Mouse (Mus musculus): ENCODE data around the gene Mgrn1.

Mgrn1 gene
- long read RNA-seq, experiment 1, partial matches to known transcripts, result 10 of 24 reads
- long read RNA-seq, experiment 1, other reads (novel, unspliced or antisense), result 9 of 24 reads
- long read RNA-seq, experiment 2, transcript Mgrn1-201 (16 exons, 3,095 nt), result major isoform, 7 of 31 reads
- long read RNA-seq, experiment 2, partial matches to known transcripts, result 4 of 31 reads
- long read RNA-seq, experiment 2, other reads (novel, unspliced or antisense), result 16 of 31 reads

DNA sequence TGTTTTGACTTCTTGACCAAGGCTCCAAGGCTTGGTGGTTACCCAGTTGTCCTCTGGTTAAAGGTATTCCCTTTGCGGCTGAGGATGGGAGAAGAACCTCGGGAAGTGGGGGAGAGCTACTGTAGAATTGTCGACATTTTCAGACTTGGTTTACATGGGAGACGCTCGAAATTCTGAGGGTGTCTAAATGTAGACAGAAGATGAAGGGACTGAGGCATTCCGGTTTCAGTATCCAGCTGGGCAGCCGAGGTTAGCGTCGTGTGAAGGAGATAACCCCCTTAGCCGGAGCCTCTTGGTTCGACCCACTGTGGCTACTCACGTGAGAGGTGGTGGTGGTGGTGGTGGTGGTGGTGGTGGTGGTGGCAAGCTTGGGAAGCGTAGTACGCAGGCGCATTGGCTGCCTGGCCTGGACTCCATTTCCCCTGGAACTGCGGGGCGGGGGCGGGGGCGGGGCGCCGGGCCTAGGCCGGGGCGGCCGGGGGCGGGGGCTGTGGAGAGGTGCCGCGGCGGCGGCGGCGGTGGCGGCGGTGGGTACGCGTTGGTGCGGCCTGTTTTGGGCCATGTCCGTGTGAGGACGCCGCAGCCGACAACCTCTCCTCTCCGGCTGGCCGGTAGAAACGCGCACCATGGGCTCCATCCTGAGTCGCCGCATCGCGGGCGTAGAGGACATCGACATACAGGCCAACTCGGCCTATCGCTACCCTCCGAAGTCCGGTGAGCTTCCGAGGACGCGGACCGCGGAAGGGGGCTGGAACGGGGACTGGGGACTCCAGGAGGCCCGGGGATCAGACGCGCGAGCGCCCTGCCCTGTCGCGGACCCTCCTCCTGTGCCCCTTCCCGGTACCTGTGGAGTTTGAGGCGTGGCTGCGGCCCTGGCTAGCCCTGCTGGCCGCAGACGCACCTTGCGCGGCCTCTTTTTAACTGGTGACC, at the start of gene Mgrn1:
Gene Mgrn1 (plus strand): TSS at position 490 of the 930 bp plus-strand sequence.
- intact Hi-C loops (cut with DNase I), result no loop called here

DNA sequence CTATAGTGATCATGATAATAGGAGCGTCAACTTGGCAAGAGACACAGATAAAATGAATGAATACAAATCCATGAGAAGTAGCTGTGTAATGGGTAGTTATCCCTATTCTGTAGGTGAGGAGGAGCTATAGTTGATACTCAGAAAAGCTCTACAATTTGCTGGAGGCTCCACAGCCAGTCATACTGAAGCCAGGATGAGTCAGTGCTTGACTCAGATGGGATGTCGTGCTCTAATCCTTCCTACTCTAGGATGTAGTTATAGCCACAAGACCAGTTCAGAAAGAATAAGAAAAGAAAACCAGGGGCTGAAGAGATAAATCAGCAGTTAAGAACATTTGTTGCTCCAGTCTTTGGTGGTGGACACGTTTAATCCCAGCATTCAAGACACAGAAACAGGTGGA, 48.4 kb upstream of the Mgrn1 start:
- intact Hi-C loops (cut with DNase I), result no loop called here

DNA sequence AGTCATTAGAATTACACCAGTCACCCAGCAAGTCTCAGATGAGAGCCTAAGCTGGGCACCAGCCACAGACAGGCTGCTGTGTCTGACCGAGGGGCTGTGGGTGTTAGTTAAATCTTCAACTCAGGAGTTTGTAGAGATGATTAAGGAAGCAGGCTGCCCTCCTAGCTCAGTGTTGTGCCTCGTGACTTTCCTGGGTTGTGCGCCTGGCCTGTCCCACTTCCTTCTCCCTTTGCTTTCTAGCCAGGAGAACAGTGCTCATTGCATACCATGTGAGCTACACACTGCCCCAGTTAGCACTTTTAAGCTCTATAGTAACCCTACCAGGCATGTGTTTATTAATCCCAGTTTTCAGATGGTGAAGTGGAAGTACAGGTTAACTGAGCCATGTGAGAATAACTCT, 46.5 kb upstream of the Mgrn1 start:
- intact Hi-C loops (cut with DNase I), result no loop called here

DNA sequence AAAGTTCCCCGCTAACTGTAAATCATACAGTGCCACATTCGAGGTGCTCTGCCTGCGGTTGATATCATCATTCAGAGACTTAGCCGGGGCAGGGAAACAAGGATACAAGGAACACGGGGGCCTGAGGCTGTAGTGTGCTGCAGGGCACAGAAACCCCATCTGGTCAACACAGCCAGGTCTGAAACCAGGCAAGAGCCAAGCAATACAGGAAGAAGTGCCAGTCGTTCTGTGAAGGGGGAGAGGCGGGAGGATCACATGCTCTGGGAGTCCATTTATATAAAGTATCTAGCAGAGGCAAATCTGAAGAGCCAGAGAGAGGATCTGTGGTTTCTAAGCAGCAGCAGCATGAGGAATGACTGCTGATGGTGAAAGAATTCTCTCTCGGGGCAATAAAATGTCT, 45.8 kb upstream of the Mgrn1 start:
- intact Hi-C loops (cut with DNase I), result no loop called here

DNA sequence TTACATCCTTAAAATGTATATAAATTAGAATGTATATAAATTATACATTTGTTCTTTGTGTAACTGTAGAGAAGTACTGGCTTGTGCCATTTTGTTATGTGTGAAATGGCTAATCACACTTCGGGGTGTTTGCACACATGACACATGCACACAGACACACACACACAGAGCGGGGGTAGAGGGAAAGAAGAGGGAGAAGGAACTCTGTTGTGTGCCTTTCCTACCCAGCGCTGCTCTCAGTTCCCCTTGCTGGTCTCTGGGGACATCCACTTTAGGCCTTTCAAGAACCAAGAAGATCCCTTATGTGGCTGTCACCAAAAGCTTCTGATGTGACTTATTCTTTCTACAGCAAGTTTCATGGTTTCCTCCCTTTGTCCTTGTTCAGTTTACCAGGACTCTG, 39.0 kb upstream of the Mgrn1 start:
- intact Hi-C loops (cut with DNase I), result no loop called here

DNA sequence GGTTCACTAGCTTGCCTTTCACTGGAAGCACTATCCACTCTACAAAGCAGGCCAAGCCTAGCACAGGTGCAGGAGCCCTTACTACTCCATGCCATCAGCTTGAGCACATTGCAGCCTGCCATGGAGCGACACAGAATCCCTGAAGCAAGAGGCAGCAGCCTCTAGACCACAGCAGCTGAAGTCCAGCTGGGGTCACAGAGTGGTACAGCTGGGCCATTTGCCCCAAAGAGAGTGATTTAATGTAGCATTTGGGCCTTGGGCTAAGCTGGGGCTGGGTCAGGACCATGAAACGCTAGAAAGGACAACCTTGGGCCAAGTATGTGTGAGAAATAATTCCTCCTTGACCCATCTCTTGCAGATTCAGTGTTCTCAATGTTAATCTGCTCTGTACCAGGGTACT, 38.0 kb upstream of the Mgrn1 start:
- intact Hi-C loops (cut with DNase I), result no loop called here

DNA sequence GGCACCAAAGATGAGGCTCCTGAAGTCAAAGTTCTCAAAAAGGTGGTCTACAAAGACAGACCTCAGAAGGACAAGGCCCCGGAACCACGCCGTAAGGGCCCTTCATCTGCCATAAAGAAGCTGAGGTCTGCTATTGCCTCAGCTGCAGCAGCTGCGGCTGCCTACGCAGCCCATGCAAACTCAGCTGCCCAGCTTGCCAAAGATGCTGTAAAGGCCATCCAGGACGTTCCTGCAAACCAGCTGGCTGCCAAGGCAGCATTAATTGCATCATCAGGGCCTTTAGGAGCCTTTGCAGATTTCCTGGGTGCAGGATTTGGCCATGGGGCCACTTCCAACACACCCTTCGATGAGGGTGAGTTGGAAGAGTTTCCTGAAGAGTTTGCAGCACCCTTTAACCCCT, 35.7 kb upstream of the Mgrn1 start:
- intact Hi-C loops (cut with DNase I), result no loop called here

DNA sequence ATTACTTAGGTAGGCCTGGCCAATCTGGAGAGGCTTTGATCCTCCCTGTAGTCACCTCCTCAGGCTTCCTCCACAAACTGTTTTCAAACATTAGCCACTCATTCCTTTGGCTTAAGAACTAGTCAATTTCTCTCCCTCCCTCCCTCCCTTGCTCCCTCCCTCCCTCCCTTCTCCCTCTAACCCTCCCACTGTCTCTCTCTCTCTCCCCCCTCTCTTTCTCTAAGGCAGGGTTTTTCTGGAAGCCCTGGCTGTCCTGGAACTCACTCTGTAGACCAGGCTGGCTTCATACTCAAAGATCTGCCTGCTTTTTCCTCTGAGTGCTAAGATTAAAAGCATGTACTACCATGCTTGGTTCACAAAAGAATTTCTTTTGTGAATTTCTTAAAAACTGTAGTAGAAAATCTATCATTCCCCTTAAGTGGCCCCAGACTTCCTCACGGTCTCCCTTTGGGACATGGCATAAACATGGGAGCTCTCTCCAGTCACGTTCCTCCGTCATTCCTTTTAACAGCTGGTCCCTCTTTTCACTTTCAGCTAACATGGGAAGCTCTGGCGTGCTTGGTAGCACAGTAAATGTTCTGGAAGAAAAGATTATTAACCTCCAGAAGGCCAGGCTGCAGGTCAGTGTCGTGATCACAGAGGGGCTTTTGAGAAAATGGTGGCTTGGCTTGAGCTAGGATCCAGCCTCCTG, 35.0 kb upstream of the Mgrn1 start:
- intact Hi-C loops (cut with DNase I), result no loop called here

DNA sequence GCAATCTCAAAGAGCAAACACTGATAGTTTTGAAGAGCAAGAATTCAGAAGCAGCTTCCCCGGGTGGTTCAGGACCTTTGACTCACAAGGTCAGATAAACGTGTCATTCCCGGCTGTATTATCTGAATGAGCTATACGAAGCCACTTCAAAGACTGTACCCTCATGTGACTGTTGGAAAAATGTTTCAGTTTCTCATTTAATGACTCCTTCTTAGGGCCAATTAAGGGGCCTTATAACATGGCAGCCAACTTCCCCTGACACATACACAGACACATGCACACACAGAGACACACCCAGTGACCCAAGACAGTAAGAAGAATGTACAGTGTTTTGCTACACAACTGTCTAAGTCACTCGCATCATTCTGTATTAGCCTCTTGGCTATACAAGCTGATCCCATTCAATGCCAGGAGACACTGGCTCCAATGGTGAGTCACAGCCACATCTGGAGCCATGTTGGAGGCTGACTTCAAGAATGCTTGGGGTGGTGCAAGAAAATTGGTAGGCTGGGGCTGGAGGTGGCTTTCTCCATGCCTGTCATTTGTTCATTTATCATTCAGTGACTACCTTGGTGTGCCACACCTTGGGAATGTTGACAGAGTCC, 30.9 kb upstream of the Mgrn1 start:
- intact Hi-C loops (cut with DNase I), result no loop called here

DNA sequence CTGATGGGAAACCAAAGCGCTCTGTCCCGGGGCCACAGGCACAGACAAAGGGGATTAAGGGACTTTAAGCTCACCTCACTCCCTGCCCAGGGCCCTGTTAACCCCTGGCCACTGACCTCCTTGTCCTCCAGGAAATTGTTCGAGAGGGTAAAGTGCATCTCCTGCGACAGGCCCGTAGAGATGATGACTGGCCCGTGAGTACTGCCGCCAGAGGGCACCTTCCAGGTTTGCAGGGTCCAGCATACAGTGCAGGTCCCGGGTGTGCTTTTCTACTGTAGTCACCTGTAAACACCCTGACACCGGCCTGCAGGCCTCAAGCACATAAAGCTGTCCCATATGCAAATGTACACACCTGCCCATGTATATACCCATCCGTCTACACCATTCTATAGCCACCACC, 24.7 kb upstream of the Mgrn1 start:
- intact Hi-C loops (cut with DNase I), result loop anchor here (10.0 kb wide), 1 partner anchor 97 kb away; no protein-coding TSS in a partner anchor

DNA sequence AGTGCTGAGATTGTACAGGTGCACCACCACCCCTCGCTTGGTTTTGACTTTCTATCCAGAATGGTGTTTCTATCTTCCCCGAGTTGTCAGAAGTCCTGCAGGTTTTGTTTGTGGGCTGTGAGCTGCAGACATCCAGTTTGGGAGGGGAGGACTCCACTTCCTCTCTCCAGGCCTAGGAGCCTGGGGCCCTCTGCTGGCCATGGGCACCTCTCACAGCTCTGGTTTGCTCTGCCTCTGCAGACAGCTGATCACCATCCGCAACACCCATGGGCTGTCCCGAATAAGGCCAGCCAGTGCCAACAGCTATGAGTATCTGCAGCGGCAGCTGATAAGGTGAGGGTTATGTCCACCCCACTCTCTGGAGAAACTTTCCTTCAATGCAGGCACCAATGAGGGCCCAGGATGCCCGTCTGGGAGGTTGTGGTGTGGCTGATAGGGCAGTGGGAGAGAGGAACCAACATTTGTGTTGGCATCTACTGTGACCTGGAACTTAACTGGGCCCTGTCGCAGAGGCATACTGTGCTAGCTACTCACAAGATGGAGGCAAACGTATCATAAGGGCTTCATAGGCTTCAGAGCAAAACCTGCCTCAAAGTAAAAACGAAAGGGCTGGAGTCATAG, 23.1 kb upstream of the Mgrn1 start:
- intact Hi-C loops (cut with DNase I), result loop anchor here (10.0 kb wide), 1 partner anchor 98 kb away; no protein-coding TSS in a partner anchor

DNA sequence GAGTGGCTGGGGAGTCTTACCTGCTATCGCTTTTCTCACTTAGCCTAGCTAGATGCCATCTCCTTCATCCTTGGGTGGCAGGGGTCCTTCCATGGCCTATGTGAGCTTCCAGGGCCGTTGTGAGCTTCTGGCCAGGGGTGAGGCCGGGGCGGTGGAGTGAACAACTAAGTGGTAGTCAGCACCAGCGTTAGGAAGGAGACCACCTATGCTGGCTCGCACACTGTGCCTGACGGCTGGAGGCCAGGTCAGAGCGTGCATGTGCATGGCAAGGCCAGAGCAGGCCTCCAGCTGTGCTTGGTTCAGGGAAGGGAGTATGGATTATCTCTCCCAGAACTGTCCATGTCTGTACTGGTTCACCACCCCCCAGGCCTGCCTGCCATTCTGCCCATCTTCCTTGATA, 22.3 kb upstream of the Mgrn1 start:
- intact Hi-C loops (cut with DNase I), result loop anchor here (10.0 kb wide), 1 partner anchor 99 kb away; no protein-coding TSS in a partner anchor

DNA sequence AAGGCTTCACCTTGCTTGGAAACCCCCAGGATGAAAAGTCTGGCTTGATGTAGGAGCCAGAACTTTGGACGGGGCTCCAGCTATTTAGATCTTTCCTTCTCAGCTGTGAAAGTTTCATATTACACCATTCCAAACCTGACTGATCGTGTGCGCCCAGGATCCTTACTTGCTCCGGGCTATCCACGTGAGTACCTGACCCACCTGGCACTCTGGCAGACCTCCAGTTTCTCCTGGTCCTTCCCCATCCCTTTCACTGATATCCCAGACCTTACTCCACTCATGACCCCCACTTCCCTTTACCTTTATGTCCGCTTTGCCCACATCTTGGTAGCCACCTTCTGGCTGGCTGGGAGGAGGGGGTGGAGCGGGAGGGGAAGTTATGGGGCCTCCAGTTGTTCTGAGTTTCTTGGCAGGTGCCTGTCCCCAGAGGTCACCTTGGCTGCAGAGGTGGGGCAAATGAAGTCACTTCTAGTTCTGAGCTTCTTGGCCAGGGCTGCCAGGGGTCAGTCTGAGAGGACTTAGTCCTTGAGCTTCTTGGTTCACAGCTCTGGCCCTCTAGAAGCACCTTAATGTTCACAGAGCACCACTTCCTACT, 19.9 kb upstream of the Mgrn1 start:
- intact Hi-C loops (cut with DNase I), result loop anchor here (10.0 kb wide), 1 partner anchor 101 kb away; no protein-coding TSS in a partner anchor

DNA sequence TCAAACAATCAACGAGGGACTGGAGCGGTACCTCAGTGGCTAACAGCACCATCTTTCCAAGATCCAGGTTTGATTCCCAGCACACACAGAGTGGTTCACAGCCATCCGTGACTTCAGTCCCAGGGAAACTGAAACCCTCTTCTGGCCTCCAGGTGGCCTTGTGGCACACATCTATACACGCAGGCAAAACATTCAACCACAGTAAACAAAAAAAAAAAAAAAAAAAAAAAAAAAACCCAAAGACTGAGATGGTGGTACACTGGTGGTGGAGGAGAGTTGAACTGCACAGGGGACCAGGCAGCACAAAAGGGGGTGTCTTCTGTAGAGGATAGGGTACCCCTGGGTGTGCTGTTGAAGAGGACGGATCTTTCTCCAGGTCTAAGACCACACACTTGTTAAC, 15.6 kb upstream of the Mgrn1 start:
- intact Hi-C loops (cut with DNase I), result no loop called here

DNA sequence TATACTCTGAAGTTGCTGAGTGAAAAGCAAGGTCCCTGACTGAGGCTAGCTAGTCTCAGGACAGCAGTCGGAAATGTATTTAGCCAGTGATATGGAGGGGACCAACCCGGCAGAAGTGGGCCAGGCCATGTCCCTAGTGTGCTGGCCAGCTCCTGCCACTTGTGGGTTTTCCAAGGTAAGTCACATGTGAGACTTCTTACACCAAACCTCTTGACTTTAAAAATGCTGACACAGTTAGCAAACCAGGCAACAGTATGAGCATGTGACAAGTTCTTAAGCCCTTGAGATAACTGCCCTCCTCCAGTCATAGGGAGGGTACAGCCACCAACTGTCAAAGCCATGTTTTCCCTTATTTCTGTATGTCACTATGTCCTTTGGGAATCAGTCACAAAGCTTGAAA, 14.1 kb upstream of the Mgrn1 start:
- intact Hi-C loops (cut with DNase I), result no loop called here

DNA sequence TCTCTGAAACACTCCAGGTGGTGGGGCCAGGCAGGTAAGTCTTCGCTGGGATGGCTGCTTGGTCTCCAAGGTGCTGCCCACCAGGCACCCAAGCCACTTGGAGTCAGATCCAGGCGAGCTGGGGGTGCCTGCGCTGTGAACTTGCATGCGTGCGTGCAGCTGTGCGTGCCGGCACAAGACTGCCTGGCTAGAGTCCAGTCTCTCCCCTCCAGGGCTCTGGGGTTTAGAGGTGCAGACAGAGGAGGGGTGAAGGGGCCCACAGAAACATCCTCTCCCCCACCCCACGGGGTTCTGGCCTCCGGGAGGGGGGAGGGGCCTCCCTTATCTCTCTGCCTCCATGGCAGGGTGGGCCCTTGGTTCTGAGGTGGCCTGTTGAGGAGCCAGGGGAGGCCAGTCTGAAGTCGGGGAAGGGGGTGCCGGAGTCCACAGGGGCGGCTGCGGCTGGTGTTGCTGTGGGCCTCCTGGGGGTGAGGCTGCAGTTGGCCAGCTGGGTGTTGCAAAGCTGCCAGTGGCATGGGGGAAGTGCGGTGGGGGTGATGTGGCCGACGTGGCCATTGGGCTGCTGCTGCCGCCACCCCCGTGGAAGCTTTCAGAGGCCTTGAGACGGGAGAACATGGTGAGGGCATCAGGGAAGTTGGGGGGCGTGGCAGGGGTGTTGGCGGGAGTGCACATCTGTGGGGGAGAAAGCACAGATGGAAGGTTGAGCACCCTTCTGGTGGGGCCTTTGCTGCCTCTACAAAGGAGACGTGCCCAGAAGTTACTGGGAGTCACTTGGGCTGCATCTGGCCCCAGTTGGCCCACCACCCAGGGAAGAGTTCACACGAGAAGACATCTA, 10.6 kb upstream of the Mgrn1 start:
- intact Hi-C loops (cut with DNase I), result loop anchor here (5.0 kb wide), 1 partner anchor 37 kb away; no protein-coding TSS in a partner anchor

DNA sequence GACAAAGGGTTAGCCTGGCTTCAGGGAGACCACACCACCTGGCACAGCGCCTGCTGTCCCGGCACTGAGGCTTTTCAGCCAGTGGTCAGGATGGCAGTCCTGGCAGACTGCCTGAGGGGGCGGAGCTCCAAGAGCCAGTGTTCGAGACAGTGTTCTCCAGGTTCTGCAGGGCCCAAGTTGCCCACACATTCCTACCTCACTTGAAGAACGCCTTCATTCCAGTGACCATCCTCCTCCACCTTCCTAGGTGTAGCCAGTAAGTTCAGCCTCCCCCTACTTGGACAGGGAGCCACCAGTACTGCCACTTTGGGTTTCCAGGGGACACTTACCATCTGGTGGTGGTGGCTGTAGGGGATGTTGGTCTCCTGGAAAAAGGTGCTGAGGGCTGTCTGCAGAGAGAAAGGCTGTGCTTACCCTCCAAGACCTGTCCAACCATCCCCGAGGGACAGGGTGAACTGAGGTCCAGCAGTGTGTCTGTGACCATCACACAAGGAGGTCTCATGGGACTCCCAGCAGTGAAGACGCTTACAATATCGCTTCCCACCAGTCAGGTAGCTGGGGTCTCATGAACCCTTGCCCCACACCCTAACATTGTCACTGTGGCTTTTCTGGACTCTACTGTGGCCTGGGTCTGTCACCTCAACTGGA, 9.9 kb upstream of the Mgrn1 start:
- intact Hi-C loops (cut with DNase I), result loop anchor here (5.0 kb wide), 1 partner anchor 36 kb away; no protein-coding TSS in a partner anchor

DNA sequence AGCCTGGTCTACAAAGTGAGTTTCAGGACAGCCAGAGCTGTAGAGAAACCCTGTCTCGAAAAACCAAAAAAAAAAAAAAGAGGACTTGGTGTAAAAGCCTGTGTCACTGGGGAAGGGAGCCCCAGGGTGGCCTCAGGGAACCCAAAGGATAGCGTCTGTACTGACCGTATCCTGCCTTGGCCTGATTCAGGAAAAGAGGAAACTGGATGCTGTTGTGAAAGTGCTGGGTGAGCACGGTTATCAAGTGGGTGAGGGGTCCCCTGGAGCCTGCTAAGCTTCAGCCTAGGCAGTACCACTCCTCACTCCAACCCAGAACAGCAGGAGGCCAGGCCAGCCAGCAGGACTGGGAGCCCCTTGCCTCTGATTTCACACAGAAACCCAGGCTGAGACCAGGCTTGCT, 8.9 kb upstream of the Mgrn1 start:
- intact Hi-C loops (cut with DNase I), result loop anchor here (5.0 kb wide), 1 partner anchor 35 kb away; no protein-coding TSS in a partner anchor

DNA sequence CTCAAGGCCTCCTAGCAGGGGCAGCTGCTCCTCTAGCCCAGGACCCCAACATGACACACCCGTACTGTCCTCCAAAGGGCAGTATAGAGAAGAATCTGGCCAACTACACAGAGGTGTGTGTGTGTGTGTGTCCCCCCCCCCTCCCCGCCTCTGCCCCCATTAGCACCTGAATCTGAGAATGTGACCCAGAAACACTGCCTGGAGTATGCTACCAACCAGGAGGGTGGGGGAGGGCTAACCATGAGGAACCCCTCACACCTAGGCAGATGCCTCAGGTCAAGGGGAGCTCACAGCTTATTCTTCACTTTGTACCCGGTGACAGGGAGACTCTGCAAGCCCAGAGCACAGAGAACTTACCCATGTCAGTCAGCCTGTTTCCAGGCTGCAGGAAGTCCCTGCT, 8.3 kb upstream of the Mgrn1 start:
- intact Hi-C loops (cut with DNase I), result loop anchor here (5.0 kb wide), 1 partner anchor 35 kb away; no protein-coding TSS in a partner anchor

Measured in adrenal gland (tissue).